Mouse (Mus musculus) adrenal gland, adult 8-10 months (tissue): Measurements from ENCODE around the gene Ccer1. TPM values are rescaled to one million over a fixed set of nuclear protein-coding genes. Genes with fewer than 3 reads are reported as not detected.
"Not testable (repeated sequence)": the region's sequence is repeated elsewhere in the genome, so short reads cannot be mapped to it uniquely, and the experiment has no call there.

ENCODE experiments used
- DNase-seq: peaks from one replicate; pipeline ENCODE4 v3.0.0; 2022
- total RNA-seq, 4 experiments: library from RNA; stranded (reverse); gene quantifications; 2 replicates each; pipeline ENCODE4 v1.2.4; 2022

Ccer1 gene
- not detected for total RNA-seq

GRCm38 (mm10) chr10:97692913-97693312 is at the start of gene Ccer1:
Gene Ccer1 (plus strand): TSS chr10:97693059.
- DNase-seq, result no peak

GRCm38 (mm10) chr10:97643768-97644167 is 49.1 kb upstream of the Ccer1 start, which contains the start of gene Epyc:
Gene Epyc (plus strand): TSS chr10:97644068.
- DNase-seq, result no peak

GRCm38 (mm10) chr10:97650334-97650733 is 42.5 kb upstream of the Ccer1 start:
- DNase-seq, result no peak

- peak; percentile 55 for DNase-seq
Observed at GRCm38 (mm10) chr10:97659489-97659888, 33.4 kb upstream of the Ccer1 start.

GRCm38 (mm10) chr10:97668656-97669055 is 24.2 kb upstream of the Ccer1 start:
- no peak for DNase-seq

- DNase-seq, result no peak
Observed at GRCm38 (mm10) chr10:97670202-97670601, 22.7 kb upstream of the Ccer1 start.

GRCm38 (mm10) chr10:97673239-97673638 is 19.6 kb upstream of the Ccer1 start:
- no peak for DNase-seq

- DNase-seq, result no peak
Observed at GRCm38 (mm10) chr10:97682981-97683380, 9.9 kb upstream of the Ccer1 start.

GRCm38 (mm10) chr10:97687198-97687597 is 5.7 kb upstream of the Ccer1 start:
- no peak for DNase-seq

GRCm38 (mm10) chr10:97689425-97689824 is 3.4 kb upstream of the Ccer1 start:
- no peak for DNase-seq

GRCm38 (mm10) chr10:97693398-97694135 is 708 bp downstream of the Ccer1 start:
- no peak for DNase-seq

GRCm38 (mm10) chr10:97702321-97702720 is 9.5 kb downstream of the Ccer1 start:
- DNase-seq, result no peak

- DNase-seq, result no peak
Observed at GRCm38 (mm10) chr10:97704562-97704961, 11.7 kb downstream of the Ccer1 start.

- DNase-seq, result no peak
Observed at GRCm38 (mm10) chr10:97712687-97713086, 19.8 kb downstream of the Ccer1 start.

- no peak for DNase-seq
Observed at GRCm38 (mm10) chr10:97714584-97714983, 21.7 kb downstream of the Ccer1 start.

GRCm38 (mm10) chr10:97715289-97715906 is 22.5 kb downstream of the Ccer1 start:
- DNase-seq, result no peak

- DNase-seq, result no peak
Observed at GRCm38 (mm10) chr10:97717233-97717632, 24.4 kb downstream of the Ccer1 start.

GRCm38 (mm10) chr10:97718021-97718420 is 25.2 kb downstream of the Ccer1 start:
- no peak for DNase-seq

GRCm38 (mm10) chr10:97720625-97721024 is 27.8 kb downstream of the Ccer1 start:
- no peak for DNase-seq

GRCm38 (mm10) chr10:97722709-97723108 is 29.9 kb downstream of the Ccer1 start:
- no peak for DNase-seq

- DNase-seq, result no peak
Observed at GRCm38 (mm10) chr10:97725929-97726328, 33.1 kb downstream of the Ccer1 start.

- not testable (repeated sequence) for DNase-seq
Observed at GRCm38 (mm10) chr10:97726655-97727054, 33.8 kb downstream of the Ccer1 start, which contains the start of gene C030005K15Rik. Gene C030005K15Rik (minus strand): TSS chr10:97726755.
